Mouse (Mus musculus): ENCODE results near the gene Atp6v1e2. TPM values are rescaled to one million over a fixed set of nuclear protein-coding genes. Genes with fewer than 3 reads are reported as not detected.

Gene Atp6v1e2
- polyA plus RNA-seq, 1 experiment from 2014 or later = not detected

- Histone ChIP-seq H3K4me3 (ENCODE audit: low read depth, low read length) (no peak overlapping the region), H3K27me3 (replicated peaks; ENCODE audit: control insufficient read depth, insufficient read depth, low read length) (no peaks in the 10 kb centered on the region; the same call in 1 of the 2 replicates), H3K9me3 (ENCODE audit: control insufficient read depth, low read length) (no peaks in the 10 kb centered on the region), H3K36me3 (ENCODE audit: control insufficient read depth, insufficient read depth, low read length) (no peaks in the 10 kb centered on the region), H3K9ac (ENCODE audit: low read length) (no peak overlapping the region), H3K27ac (ENCODE audit: low read depth) (0 out of 2 replicates have a peak overlapping the region, but pooled peaks have one; percentile 57), H3K4me1 (replicated peaks; ENCODE audit: control insufficient read depth, insufficient read depth, low read length) (peaks cover 13% of the 10 kb centered on the region), H3K4me2 (ENCODE audit: low read length) (peak overlapping the region; percentile 23; the same call in 1 of the 2 replicates)
- ATAC-seq (replicated peaks; ENCODE audit: low FRiP score, low TSS enrichment, low read depth) = peak; percentile 33; the same call in 1 of the 2 replicates
- 3% methylated on average over 9 of the region's 9 CpGs for WGBS
- DNase-seq (ENCODE audit: low spot score) = peak; percentile 95
Measured at GRCm38 (mm10) chr17:86906136-86906461, 41.6 kb downstream of the Atp6v1e2 start.

- Histone ChIP-seq H3K4me2 (ENCODE audit: low read length) (peak overlapping the region; percentile 23; the same call in 1 of the 2 replicates), H3K36me3 (ENCODE audit: control insufficient read depth, insufficient read depth, low read length) (no peaks in the 10 kb centered on the region), H3K27me3 (replicated peaks; ENCODE audit: control insufficient read depth, insufficient read depth, low read length) (no peaks in the 10 kb centered on the region; the same call in 1 of the 2 replicates), H3K4me3 (ENCODE audit: low read depth, low read length) (no peak overlapping the region), H3K27ac (ENCODE audit: low read depth) (peak overlapping the region; percentile 57; the same call in 1 of the 2 replicates), H3K9ac (ENCODE audit: low read length) (no peak overlapping the region), H3K9me3 (ENCODE audit: control insufficient read depth, low read length) (no peaks in the 10 kb centered on the region), H3K4me1 (replicated peaks; ENCODE audit: control insufficient read depth, insufficient read depth, low read length) (peaks cover 13% of the 10 kb centered on the region)
- DNase-seq (ENCODE audit: low spot score) (peak; percentile 60), ATAC-seq (replicated peaks; ENCODE audit: low FRiP score, low TSS enrichment, low read depth) (0 out of 2 replicates have a peak, but pooled peaks have one; percentile 24)
- WGBS = 29% methylated on average over 19 of the region's 19 CpGs
Measured at GRCm38 (mm10) chr17:86905297-86906135, 42.2 kb downstream of the Atp6v1e2 start.

GRCm38 (mm10) chr17:86904206-86904605, 43.5 kb downstream of the Atp6v1e2 start:
- ATAC-seq (replicated peaks; ENCODE audit: low FRiP score, low TSS enrichment, low read depth) (no peak), DNase-seq (ENCODE audit: low spot score) (no peak)
- Histone ChIP-seq H3K4me1 (replicated peaks; ENCODE audit: control insufficient read depth, insufficient read depth, low read length) (peaks cover 13% of the 10 kb centered on the region), H3K9me3 (ENCODE audit: control insufficient read depth, low read length) (no peaks in the 10 kb centered on the region), H3K4me2 (ENCODE audit: low read length) (no peak overlapping the region), H3K9ac (ENCODE audit: low read length) (no peak overlapping the region), H3K4me3 (ENCODE audit: low read depth, low read length) (no peak overlapping the region), H3K27ac (ENCODE audit: low read depth) (no peak overlapping the region), H3K27me3 (replicated peaks; ENCODE audit: control insufficient read depth, insufficient read depth, low read length) (no peaks in the 10 kb centered on the region; the same call in 1 of the 2 replicates), H3K36me3 (ENCODE audit: control insufficient read depth, insufficient read depth, low read length) (no peaks in the 10 kb centered on the region)
- 74% methylated on average over 3 of the region's 3 CpGs for whole genome bisulfite sequencing

- Histone ChIP-seq H3K36me3 (ENCODE audit: control insufficient read depth, insufficient read depth, low read length) (no peaks in the 10 kb centered on the region), H3K4me2 (ENCODE audit: low read length) (no peak overlapping the region), H3K9me3 (ENCODE audit: control insufficient read depth, low read length) (no peaks in the 10 kb centered on the region), H3K27me3 (replicated peaks; ENCODE audit: control insufficient read depth, insufficient read depth, low read length) (no peaks in the 10 kb centered on the region; the same call in 1 of the 2 replicates), H3K9ac (ENCODE audit: low read length) (no peak overlapping the region), H3K27ac (ENCODE audit: low read depth) (no peak overlapping the region), H3K4me3 (ENCODE audit: low read depth, low read length) (no peak overlapping the region), H3K4me1 (replicated peaks; ENCODE audit: control insufficient read depth, insufficient read depth, low read length) (peaks cover 13% of the 10 kb centered on the region)
- WGBS = 25% methylated on average over 7 of the region's 7 CpGs
- ATAC-seq (replicated peaks; ENCODE audit: low FRiP score, low TSS enrichment, low read depth) (no peak), DNase-seq (ENCODE audit: low spot score) (peak; percentile 49)
Measured at GRCm38 (mm10) chr17:86903596-86903995, 44.1 kb downstream of the Atp6v1e2 start.

- 89% methylated on average over 14 of the region's 14 CpGs for WGBS
- H3K4me1 ChIP-seq (replicated peaks; ENCODE audit: control insufficient read depth, insufficient read depth, low read length) = peaks cover 13% of the 10 kb centered on the region
- DNase-seq (ENCODE audit: low spot score) (peak; percentile 36), ATAC-seq (replicated peaks; ENCODE audit: low FRiP score, low TSS enrichment, low read depth) (no peak)
- no peaks in the 10 kb centered on the region for H3K36me3 ChIP-seq (ENCODE audit: control insufficient read depth, insufficient read depth, low read length)
- no peak overlapping the region for H3K9ac ChIP-seq (ENCODE audit: low read length)
- H3K27me3 ChIP-seq (replicated peaks; ENCODE audit: control insufficient read depth, insufficient read depth, low read length) = no peaks in the 10 kb centered on the region
- no peaks in the 10 kb centered on the region for H3K9me3 ChIP-seq (ENCODE audit: control insufficient read depth, low read length)
- no peak overlapping the region for H3K27ac ChIP-seq (ENCODE audit: low read depth)
- H3K4me3 ChIP-seq (ENCODE audit: low read depth, low read length) = no peak overlapping the region
- H3K4me2 ChIP-seq (ENCODE audit: low read length) = no peak overlapping the region
Measured at GRCm38 (mm10) chr17:86902399-86903067, 45.2 kb downstream of the Atp6v1e2 start.

- Histone ChIP-seq H3K4me2 (ENCODE audit: low read length) (no peak overlapping the region), H3K4me3 (ENCODE audit: low read depth, low read length) (no peak overlapping the region), H3K9me3 (ENCODE audit: control insufficient read depth, low read length) (no peaks in the 10 kb centered on the region), H3K27ac (ENCODE audit: low read depth) (no peak overlapping the region), H3K27me3 (replicated peaks; ENCODE audit: control insufficient read depth, insufficient read depth, low read length) (no peaks in the 10 kb centered on the region), H3K4me1 (replicated peaks; ENCODE audit: control insufficient read depth, insufficient read depth, low read length) (peaks cover 8% of the 10 kb centered on the region), H3K9ac (ENCODE audit: low read length) (no peak overlapping the region), H3K36me3 (ENCODE audit: control insufficient read depth, insufficient read depth, low read length) (no peaks in the 10 kb centered on the region)
- ATAC-seq (replicated peaks; ENCODE audit: low FRiP score, low TSS enrichment, low read depth) = no peak
- WGBS = 74% methylated on average over 5 of the region's 5 CpGs
- peak; percentile 24 for DNase-seq (ENCODE audit: low spot score)
Measured at GRCm38 (mm10) chr17:86900564-86900963, 47.1 kb downstream of the Atp6v1e2 start.

GRCm38 (mm10) chr17:86899821-86900220, 47.9 kb downstream of the Atp6v1e2 start:
- Histone ChIP-seq H3K27me3 (replicated peaks; ENCODE audit: control insufficient read depth, insufficient read depth, low read length) (no peaks in the 10 kb centered on the region), H3K9me3 (ENCODE audit: control insufficient read depth, low read length) (no peaks in the 10 kb centered on the region), H3K36me3 (ENCODE audit: control insufficient read depth, insufficient read depth, low read length) (no peaks in the 10 kb centered on the region), H3K9ac (ENCODE audit: low read length) (no peak overlapping the region), H3K4me2 (ENCODE audit: low read length) (no peak overlapping the region), H3K27ac (ENCODE audit: low read depth) (no peak overlapping the region), H3K4me1 (replicated peaks; ENCODE audit: control insufficient read depth, insufficient read depth, low read length) (0 out of 2 replicates have a peak, but pooled peaks cover under 1% of the 10 kb centered on the region), H3K4me3 (ENCODE audit: low read depth, low read length) (no peak overlapping the region)
- ATAC-seq (replicated peaks; ENCODE audit: low FRiP score, low TSS enrichment, low read depth) (no peak), DNase-seq (ENCODE audit: low spot score) (peak; percentile 35)
- 76% methylated on average over 5 of the region's 5 CpGs for WGBS

- 91% methylated on average over 6 of the region's 6 CpGs for WGBS
- ATAC-seq (replicated peaks; ENCODE audit: low FRiP score, low TSS enrichment, low read depth) (no peak), DNase-seq (ENCODE audit: low spot score) (peak; percentile 9)
- Histone ChIP-seq H3K9ac (ENCODE audit: low read length) (no peak overlapping the region), H3K27ac (ENCODE audit: low read depth) (no peak overlapping the region), H3K4me3 (ENCODE audit: low read depth, low read length) (no peak overlapping the region), H3K27me3 (replicated peaks; ENCODE audit: control insufficient read depth, insufficient read depth, low read length) (no peaks in the 10 kb centered on the region), H3K36me3 (ENCODE audit: control insufficient read depth, insufficient read depth, low read length) (no peaks in the 10 kb centered on the region), H3K4me2 (ENCODE audit: low read length) (no peak overlapping the region), H3K4me1 (replicated peaks; ENCODE audit: control insufficient read depth, insufficient read depth, low read length) (no peaks in the 10 kb centered on the region), H3K9me3 (ENCODE audit: control insufficient read depth, low read length) (no peaks in the 10 kb centered on the region)
Measured at GRCm38 (mm10) chr17:86897486-86898165, 50.1 kb downstream of the Atp6v1e2 start.

Data from intestine, embryonic 14.5 days (tissue).